Mouse (Mus musculus): ENCODE measurements around the gene Wdr59. TPM values are rescaled to one million over a fixed set of nuclear protein-coding genes. Genes with fewer than 3 reads are reported as not detected.

Gene Wdr59
- 3.6 and 4.3 TPM in 2 replicates for polyA plus RNA-seq (2015; fragmentation: Nextera tagmentation; extraction: Ambion mirVana)

DNA sequence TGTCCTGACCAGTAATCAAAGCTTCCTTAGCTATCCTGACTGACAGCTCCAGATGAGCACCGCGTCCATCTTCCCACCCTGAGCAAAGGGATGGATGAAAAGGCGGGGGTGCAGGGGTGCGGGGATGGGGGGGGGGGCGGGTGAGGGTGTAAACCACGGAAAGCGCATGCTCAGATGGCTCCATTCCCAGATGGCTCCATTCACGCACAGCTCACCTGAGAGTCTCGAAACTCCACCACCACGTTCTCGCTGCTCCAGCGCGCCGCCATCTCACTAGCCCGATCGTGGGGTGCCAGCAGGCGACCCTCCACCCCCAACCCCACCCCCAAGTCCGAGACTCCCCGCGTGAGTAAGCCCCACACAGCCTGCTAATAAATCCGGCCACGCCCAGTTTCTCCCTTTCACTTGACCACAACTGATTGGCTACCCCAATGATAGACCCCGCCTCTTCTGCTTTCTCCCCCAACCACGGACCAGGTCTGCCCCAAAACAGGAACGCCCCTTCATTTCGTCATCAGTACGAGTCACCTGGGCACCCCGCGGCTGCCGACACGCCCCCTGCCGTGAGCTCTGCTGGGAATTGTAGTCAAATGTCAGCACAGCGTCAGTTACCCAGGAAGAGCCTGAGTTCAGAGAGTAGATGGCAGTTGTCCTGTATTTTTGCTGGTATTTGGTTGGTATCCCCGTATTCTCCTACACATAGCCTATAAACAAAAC, at the start of gene Wdr59:
Gene Wdr59, minus strand, starts transcription at position 380 of the 717 bp plus-strand sequence.
- peak within 1 kb of the TSS; percentile 85 for H3K9ac ChIP-seq
- no peak within 1 kb of the TSS for H3K27ac ChIP-seq (replicated peaks)
- H3K4me3 ChIP-seq = peak within 1 kb of the TSS; percentile 76
- H3K9me3 ChIP-seq = peaks cover 5% of the 10 kb centered on the region; the same call in 1 of the 2 replicates
- H3K4me1 ChIP-seq = peaks cover 11% of the 10 kb centered on the region
- peak within 1 kb of the TSS; percentile 83 for H3K4me2 ChIP-seq
- H3K36me3 ChIP-seq = no peaks in the 10 kb centered on the region
- WGBS = 1% methylated on average over 34 of the region's 34 CpGs
- peak; percentile 100 for ATAC-seq (ENCODE audit: extremely low read depth, insufficient number of reproducible peaks, low FRiP score, low TSS enrichment)
- H3K27me3 ChIP-seq (replicated peaks) = no peaks in the 10 kb centered on the region

DNA sequence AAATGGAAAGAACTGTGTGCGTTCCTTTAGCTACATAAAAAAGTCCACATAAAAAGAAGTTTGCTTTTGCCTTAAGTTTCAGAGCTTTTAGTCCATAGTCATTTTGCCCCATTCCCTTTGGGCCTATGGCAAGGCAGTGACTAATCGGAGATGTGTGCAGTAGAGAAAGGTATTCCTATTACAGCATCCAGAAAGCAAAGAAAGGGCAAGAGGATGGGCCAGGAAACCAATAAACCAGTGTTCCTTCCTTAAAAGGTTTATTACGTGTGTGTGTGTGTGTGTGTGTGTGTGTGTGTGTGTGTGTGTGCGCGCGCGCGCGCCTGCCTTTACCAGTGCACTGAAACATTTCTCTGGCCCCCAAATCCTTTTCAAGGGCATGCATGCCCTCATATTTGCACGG, 49.8 kb upstream of the Wdr59 start:
- Histone ChIP-seq H3K27ac (replicated peaks) (no peak overlapping the region), H3K36me3 (peaks cover 9% of the 10 kb centered on the region), H3K4me3 (no peak overlapping the region), H3K4me2 (no peak overlapping the region), H3K27me3 (replicated peaks) (no peaks in the 10 kb centered on the region), H3K9me3 (no peaks in the 10 kb centered on the region), H3K4me1 (peaks cover 44% of the 10 kb centered on the region), H3K9ac (no peak overlapping the region)
- ATAC-seq (ENCODE audit: extremely low read depth, insufficient number of reproducible peaks, low FRiP score, low TSS enrichment) = no peak
- 84% methylated on average over 10 of the region's 10 CpGs for WGBS

DNA sequence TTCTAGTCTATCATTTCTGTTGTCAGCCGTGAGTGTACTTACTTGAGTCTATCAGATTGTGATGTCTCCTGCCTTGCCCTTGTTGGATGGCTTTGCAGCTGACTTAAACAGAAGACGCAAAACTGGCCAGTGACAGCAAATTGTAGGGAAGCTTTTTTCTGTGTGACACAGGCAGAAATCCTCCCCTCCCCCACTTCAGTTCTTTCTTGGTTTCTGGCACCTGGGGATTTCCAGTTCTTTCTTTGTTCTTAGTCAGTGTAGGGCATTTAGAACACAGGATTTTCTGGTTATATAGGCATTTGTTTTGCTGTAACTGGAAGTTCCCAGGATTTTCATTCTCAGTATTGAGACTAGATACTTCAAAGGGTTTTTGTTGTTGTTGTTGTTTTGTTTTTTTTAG, 48.5 kb upstream of the Wdr59 start:
- ATAC-seq (ENCODE audit: extremely low read depth, insufficient number of reproducible peaks, low FRiP score, low TSS enrichment) = no peak
- WGBS = 45% methylated on average over 2 of the region's 2 CpGs

DNA sequence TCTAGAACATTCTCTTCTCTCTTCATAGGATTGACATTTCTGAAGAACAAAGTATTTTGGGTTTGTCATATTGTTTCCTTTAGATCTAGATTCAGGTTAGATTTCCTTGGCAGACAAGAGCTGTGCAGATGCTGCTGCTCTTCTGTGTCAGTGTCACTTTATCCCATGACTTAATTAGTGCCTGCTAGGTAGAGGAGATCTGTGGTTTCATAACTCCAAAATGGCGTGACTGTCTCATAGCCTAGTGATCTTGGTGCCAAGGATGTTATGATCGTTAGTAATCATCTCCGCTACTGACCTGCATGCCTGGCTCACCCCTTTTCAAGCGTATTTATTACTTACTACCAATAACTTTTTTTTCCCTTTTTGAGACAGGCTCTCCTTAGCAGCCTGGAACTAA, 48.0 kb upstream of the Wdr59 start:
- Histone ChIP-seq H3K4me1 (peaks cover 61% of the 10 kb centered on the region), H3K27ac (replicated peaks) (no peak overlapping the region), H3K4me3 (no peak overlapping the region), H3K9me3 (no peaks in the 10 kb centered on the region), H3K27me3 (replicated peaks) (no peaks in the 10 kb centered on the region), H3K9ac (no peak overlapping the region), H3K36me3 (0 out of 2 replicates have a peak, but pooled peaks cover 3% of the 10 kb centered on the region), H3K4me2 (no peak overlapping the region)
- WGBS = 88% methylated on average over 4 of the region's 4 CpGs
- ATAC-seq (ENCODE audit: extremely low read depth, insufficient number of reproducible peaks, low FRiP score, low TSS enrichment) = no peak

More for the DNA sequence above, 48.5 kb upstream of the Wdr59 start:
- Histone ChIP-seq H3K9me3 (no peaks in the 10 kb centered on the region), H3K4me3 (no peak overlapping the region), H3K27me3 (replicated peaks) (no peaks in the 10 kb centered on the region), H3K27ac (replicated peaks) (no peak overlapping the region), H3K4me2 (no peak overlapping the region), H3K36me3 (peaks cover 5% of the 10 kb centered on the region), H3K9ac (no peak overlapping the region), H3K4me1 (peaks cover 56% of the 10 kb centered on the region)

DNA sequence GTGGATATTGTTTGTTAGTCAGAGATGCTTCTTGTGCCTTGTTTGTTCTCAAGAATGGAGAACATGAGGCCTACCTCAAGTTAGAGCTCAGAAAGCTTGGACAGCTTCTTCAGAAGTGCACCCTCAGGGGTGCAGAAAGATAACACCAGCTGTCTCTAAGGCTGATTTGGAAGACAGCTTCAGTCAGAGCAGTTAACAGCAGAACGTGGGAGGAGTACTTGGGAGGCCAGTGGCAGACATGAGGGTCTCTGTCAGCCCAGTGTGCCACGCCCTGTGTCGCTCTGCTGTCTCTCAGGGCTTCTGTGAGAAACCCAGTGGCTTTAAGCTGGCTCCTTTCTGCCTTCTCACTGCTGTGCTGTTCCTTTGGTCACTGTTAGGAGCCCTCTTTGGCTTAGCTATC, 46.1 kb upstream of the Wdr59 start:
- 49% methylated on average over 3 of the region's 3 CpGs for WGBS
- ATAC-seq (ENCODE audit: extremely low read depth, insufficient number of reproducible peaks, low FRiP score, low TSS enrichment) = no peak
- H3K4me2 ChIP-seq = no peak overlapping the region
- H3K9ac ChIP-seq = peak overlapping the region; percentile 52; the same call in 1 of the 2 replicates
- no peaks in the 10 kb centered on the region for H3K27me3 ChIP-seq (replicated peaks)
- H3K4me1 ChIP-seq = peaks cover 66% of the 10 kb centered on the region
- H3K27ac ChIP-seq (replicated peaks) = no peak overlapping the region; the same call in 1 of the 2 replicates
- no peak overlapping the region for H3K4me3 ChIP-seq
- no peaks in the 10 kb centered on the region for H3K36me3 ChIP-seq
- no peaks in the 10 kb centered on the region for H3K9me3 ChIP-seq

DNA sequence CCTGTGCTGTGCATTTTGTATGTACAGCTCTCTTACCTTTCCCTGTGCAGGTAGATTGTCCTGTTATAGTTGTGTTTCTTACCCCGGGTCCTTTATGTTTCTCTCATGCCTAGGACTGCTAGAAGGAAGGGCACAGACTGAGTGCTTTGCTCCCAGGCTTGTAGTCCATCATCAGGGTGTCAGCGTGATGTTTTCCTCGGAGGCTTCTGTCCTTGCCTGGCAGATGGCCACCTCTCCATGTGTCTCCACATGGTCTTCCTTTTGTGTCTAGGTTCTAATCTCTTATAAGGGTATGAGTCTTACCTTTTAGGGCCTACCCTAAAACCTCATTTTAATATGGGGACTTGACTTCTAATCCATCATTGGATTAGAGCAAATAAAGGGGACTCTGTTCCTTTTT, 45.7 kb upstream of the Wdr59 start:
- no peak overlapping the region for H3K4me3 ChIP-seq
- peaks cover 61% of the 10 kb centered on the region for H3K4me1 ChIP-seq
- no peaks in the 10 kb centered on the region for H3K9me3 ChIP-seq
- no peaks in the 10 kb centered on the region for H3K36me3 ChIP-seq
- no peak overlapping the region for H3K27ac ChIP-seq (replicated peaks)
- no peak overlapping the region for H3K4me2 ChIP-seq
- H3K27me3 ChIP-seq (replicated peaks) = no peaks in the 10 kb centered on the region
- WGBS = 47% methylated on average over 3 of the region's 3 CpGs
- H3K9ac ChIP-seq = 0 out of 2 replicates have a peak overlapping the region, but pooled peaks have one; percentile 5
- ATAC-seq (ENCODE audit: extremely low read depth, insufficient number of reproducible peaks, low FRiP score, low TSS enrichment) = peak; percentile 33; the same call in 1 of the 2 replicates

DNA sequence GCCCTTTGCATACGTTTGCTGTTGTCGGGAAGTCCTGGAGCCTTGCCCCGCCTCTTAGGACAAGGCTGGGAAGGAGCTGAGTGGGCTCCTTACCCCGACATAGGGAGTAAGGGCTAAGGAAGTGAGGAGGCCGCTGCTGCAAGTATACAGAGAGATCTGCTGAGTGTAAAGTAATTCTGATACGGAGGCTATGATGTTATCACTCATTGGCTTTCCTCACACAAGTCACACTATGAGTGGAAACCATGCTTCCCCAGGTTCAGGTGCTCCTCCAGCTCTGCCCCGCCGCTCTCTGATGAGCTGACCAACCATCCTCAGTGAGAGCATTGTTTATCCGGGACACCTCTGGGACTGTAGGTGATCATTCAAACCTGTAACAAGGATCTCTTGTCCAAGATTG, 44.4 kb upstream of the Wdr59 start:
- H3K36me3 ChIP-seq = no peaks in the 10 kb centered on the region
- no peak overlapping the region for H3K4me3 ChIP-seq
- 0 out of 2 replicates have a peak overlapping the region, but pooled peaks have one; percentile 20 for H3K27ac ChIP-seq (replicated peaks)
- no peak overlapping the region; the same call in 1 of the 2 replicates for H3K4me2 ChIP-seq
- no peak for ATAC-seq (ENCODE audit: extremely low read depth, insufficient number of reproducible peaks, low FRiP score, low TSS enrichment)
- H3K4me1 ChIP-seq = peaks cover 63% of the 10 kb centered on the region
- WGBS = 51% methylated on average over 9 of the region's 9 CpGs
- no peaks in the 10 kb centered on the region for H3K27me3 ChIP-seq (replicated peaks)
- no peak overlapping the region; the same call in 1 of the 2 replicates for H3K9ac ChIP-seq
- H3K9me3 ChIP-seq = no peaks in the 10 kb centered on the region

DNA sequence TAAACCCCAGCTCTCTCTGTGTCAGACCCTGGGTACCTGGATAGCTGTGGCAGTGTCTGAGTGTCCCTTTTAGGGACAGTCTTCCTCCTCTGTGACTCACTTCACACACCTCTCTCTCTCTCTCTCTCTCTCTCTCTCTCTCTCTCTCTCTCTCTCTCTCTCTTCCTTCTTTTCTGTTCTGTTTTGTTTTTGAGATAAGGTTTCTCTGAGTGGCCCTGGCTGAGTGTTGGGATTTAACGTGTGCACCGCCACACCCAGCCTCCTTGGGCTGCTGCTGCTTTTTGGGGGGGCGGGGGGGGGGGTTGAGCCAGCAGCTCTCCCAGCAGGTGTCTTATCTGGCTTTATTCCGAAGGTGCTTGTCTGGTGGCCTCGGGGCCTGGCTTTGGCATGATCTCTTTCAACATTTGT, 43.9 kb upstream of the Wdr59 start:
- peak overlapping the region; percentile 20; the same call in 1 of the 2 replicates for H3K27ac ChIP-seq (replicated peaks)
- no peak overlapping the region; the same call in 1 of the 2 replicates for H3K4me2 ChIP-seq
- H3K4me3 ChIP-seq = no peak overlapping the region
- H3K9me3 ChIP-seq = no peaks in the 10 kb centered on the region
- no peak for ATAC-seq (ENCODE audit: extremely low read depth, insufficient number of reproducible peaks, low FRiP score, low TSS enrichment)
- H3K36me3 ChIP-seq = no peaks in the 10 kb centered on the region
- H3K27me3 ChIP-seq (replicated peaks) = no peaks in the 10 kb centered on the region
- H3K4me1 ChIP-seq = peaks cover 69% of the 10 kb centered on the region
- H3K9ac ChIP-seq = no peak overlapping the region; the same call in 1 of the 2 replicates
- WGBS = 19% methylated on average over 5 of the region's 5 CpGs

DNA sequence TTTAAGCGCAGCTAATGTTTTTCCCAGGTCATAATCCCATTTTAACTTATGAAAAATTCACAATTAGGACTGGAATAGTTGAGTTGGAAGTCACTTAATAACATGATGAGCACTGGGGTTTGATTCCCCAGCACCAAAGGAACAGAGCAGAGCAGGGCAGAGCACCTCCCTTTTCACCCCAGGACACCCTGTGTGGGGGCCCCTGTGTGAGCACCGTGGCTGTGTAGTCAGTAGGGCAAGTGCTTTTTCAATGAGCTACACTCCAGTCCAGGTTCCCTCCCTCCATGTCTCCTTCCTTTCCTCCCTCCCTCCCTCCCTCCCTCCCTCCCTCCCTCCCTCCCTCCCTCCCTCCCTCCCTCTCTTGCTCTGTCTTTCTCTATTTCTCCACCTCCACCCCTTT, 42.2 kb upstream of the Wdr59 start:
- Histone ChIP-seq H3K4me2 (no peak overlapping the region), H3K27ac (replicated peaks) (no peak overlapping the region), H3K9me3 (no peaks in the 10 kb centered on the region), H3K36me3 (no peaks in the 10 kb centered on the region), H3K4me1 (peaks cover 76% of the 10 kb centered on the region), H3K4me3 (no peak overlapping the region), H3K27me3 (replicated peaks) (no peaks in the 10 kb centered on the region), H3K9ac (no peak overlapping the region)
- 82% methylated on average over 2 of the region's 2 CpGs for WGBS
- no peak for ATAC-seq (ENCODE audit: extremely low read depth, insufficient number of reproducible peaks, low FRiP score, low TSS enrichment)

DNA sequence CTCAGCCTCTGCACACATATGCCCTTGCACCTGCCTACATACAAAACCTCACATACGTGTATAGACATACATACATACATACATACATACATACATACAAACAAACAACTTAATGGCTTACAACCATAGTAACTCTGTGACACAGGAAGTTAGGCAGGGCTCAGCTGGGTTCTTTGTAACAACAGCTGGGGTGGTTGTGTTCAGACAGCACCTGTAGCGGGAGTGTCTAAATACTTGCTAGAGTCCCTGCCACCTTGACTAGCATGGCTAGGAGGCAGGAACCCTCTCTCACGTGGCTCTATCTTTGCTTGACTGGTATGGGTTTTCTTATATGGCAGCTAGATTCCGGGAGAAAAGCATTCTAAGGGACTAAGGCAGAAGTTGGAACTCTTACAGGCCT, 41.8 kb upstream of the Wdr59 start:
- Histone ChIP-seq H3K36me3 (no peaks in the 10 kb centered on the region), H3K9ac (no peak overlapping the region), H3K27me3 (replicated peaks) (no peaks in the 10 kb centered on the region), H3K4me2 (no peak overlapping the region), H3K4me3 (no peak overlapping the region), H3K27ac (replicated peaks) (no peak overlapping the region), H3K9me3 (no peaks in the 10 kb centered on the region), H3K4me1 (peaks cover 81% of the 10 kb centered on the region)
- 86% methylated on average over 4 of the region's 4 CpGs for WGBS
- ATAC-seq (ENCODE audit: extremely low read depth, insufficient number of reproducible peaks, low FRiP score, low TSS enrichment) = no peak

DNA sequence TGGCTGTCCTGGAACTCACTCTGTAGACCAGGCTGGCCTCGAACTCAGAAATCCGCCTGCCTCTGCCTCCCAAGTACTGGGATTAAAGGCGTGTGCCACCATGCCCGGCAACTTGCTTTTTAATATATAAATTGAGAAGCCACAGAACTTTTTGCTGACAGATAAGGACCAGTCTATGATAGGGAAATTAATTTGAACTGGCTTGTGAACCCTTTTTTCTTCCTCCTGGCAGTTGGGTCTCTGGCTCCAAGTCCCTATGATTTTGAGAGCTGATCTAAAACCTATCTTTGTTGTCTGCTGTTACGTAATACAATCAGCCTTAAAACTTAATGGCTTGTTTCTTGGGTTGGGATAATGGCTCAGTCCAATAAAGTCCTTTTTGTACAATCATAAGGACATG, 41.2 kb upstream of the Wdr59 start:
- Histone ChIP-seq H3K4me2 (no peak overlapping the region), H3K9ac (no peak overlapping the region), H3K4me3 (no peak overlapping the region), H3K27ac (replicated peaks) (no peak overlapping the region), H3K9me3 (no peaks in the 10 kb centered on the region), H3K36me3 (no peaks in the 10 kb centered on the region), H3K27me3 (replicated peaks) (no peaks in the 10 kb centered on the region), H3K4me1 (peaks cover 83% of the 10 kb centered on the region)
- ATAC-seq (ENCODE audit: extremely low read depth, insufficient number of reproducible peaks, low FRiP score, low TSS enrichment) = no peak
- WGBS = 89% methylated on average over 5 of the region's 5 CpGs

Data from heart, embryonic 13.5 days (tissue).